Mouse (Mus musculus): Measurements from ENCODE around the gene Fgfr3. TPM values are rescaled to one million over a fixed set of nuclear protein-coding genes. Genes with fewer than 3 reads are reported as not detected.

The Fgfr3 gene
- polyA plus RNA-seq (2017; shearing (Covaris generic)): under 1 TPM; 0.36 to 0.53 TPM

DNA sequence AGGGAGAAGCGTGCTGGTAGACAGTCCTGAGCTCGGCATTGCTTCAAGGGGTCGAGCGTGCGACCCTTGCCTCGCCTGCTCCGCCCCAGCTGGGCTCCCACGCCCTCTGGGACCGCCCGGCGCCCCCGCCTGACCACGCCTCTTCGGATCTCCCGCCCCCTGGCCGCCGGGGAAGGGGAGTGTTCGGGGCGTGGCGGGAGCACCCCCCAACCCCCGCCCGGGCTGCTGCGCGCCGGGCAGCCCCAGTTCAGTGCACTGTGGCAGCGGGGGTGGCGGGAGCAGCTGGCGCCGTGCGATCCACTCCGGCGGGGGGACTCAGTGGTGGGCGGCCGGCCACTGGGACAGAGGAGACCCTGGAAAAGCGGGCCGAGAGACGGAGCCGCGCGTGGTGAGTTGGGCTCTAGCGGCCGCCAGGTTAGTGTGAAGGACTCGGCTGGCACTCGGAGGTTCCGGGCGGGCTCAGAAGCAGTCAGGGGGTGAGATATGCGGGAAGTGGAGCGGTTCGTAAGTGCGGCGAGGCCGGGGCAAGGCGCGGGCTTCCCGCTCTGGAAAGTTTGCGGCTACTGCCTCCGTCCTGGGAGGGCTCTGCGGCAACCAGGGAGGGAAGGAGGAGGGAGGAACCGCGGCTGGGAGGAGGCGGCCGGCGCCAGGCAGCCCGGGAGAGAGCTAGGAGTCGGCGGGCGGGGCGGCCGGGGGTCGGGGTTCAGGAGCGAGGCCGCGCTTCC, at the start of gene Fgfr3:
TSS of gene Fgfr3 (plus strand) at position 134 of the 725 bp plus-strand sequence.

GRCm38 (mm10) chr5:33782345-33782998, 61.0 kb downstream of the Fgfr3 start, which contains the start of gene Letm1:
Letm1 (minus strand) TSS chr5:33782817.

Other genes with a start within 250 kb of the Fgfr3 start
- 10 to 100 TPM; 67.7 to 78.0 TPM for gene Fam53a, start 92.0 kb upstream of the Fgfr3 start, polyA plus RNA-seq (2017; shearing (Covaris generic))
- 1 to 10 TPM in 1 of 2 experiments, under 1 TPM in 1; 0.20 to 1.2 TPM for gene Gm9903, start 91.7 kb upstream of the Fgfr3 start, polyA plus RNA-seq (2017; shearing (Covaris generic))
- 100 to 1,000 TPM; 147 to 155 TPM for gene Slbp, start 69.1 kb upstream of the Fgfr3 start, polyA plus RNA-seq (2017; shearing (Covaris generic))
- 10 to 100 TPM in 1 of 2 experiments, 1 to 10 TPM in 1; 9.3 to 17.1 TPM for gene Tacc3, start 63.5 kb upstream of the Fgfr3 start, polyA plus RNA-seq (2017; shearing (Covaris generic))
- gene Tmem129, start 63.3 kb upstream of the Fgfr3 start, polyA plus RNA-seq (2017; shearing (Covaris generic)): 10 to 100 TPM; 31.9 to 38.8 TPM
- gene Letm1, start 61.1 kb downstream of the Fgfr3 start, polyA plus RNA-seq (2017; shearing (Covaris generic)): 100 to 1,000 TPM in 1 of 2 experiments, 10 to 100 TPM in 1; 96.4 to 113 TPM
- gene Nsd2, start 99.1 kb downstream of the Fgfr3 start, polyA plus RNA-seq (2017; shearing (Covaris generic)): 10 to 100 TPM; 23.5 to 29.7 TPM
- gene Nelfa, start 214.7 kb downstream of the Fgfr3 start, polyA plus RNA-seq (2017; shearing (Covaris generic)): 10 to 100 TPM; 45.7 to 51.7 TPM

Data from inflammation-experienced regulatory T-cells (primary cell).